Mouse (Mus musculus) liver, adult 2 months (tissue): ENCODE data around the gene Smc4. TPM values are rescaled to one million over a fixed set of nuclear protein-coding genes. Genes with fewer than 3 reads are reported as not detected.
A peak's percentile ranks its signal among the peaks of the same experiment; 100 is the strongest.

Source experiments
- DNase-seq: peaks from one replicate; pipeline ENCODE4 v3.0.0-alpha.2; 2011; ENCODE audit warnings: low read depth, low spot score; ENCODE audit errors: extremely low read depth
- H3K27ac ChIP-seq: fragments of 200-500 bp; replicated peaks from 2 replicates; pipeline ENCODE4 v1.5.1; 2012; ENCODE audit warnings: low read depth, mild to moderate bottlenecking, control low read depth, inconsistent platforms, low read length; ENCODE audit not compliant: insufficient read depth
- H3K27me3 ChIP-seq: fragments of 200-500 bp; 2 replicates; pipeline ENCODE4 v1.6.1; 2012; ENCODE audit warnings: mild to moderate bottlenecking, moderate library complexity, low read length, inconsistent platforms; ENCODE audit not compliant: control insufficient read depth, insufficient read depth
- H3K36me3 ChIP-seq: fragments of 200-500 bp; 2 replicates; pipeline ENCODE4 v1.6.1; 2012; ENCODE audit warnings: low read length, inconsistent platforms; ENCODE audit not compliant: control insufficient read depth, insufficient read depth
- H3K4me1 ChIP-seq: fragments of 200-500 bp; 2 replicates; pipeline ENCODE4 v1.6.1; 2011; ENCODE audit warnings: low read length; ENCODE audit not compliant: control insufficient read depth, insufficient read depth
- H3K4me3 ChIP-seq: fragments of 200-500 bp; 2 replicates; pipeline ENCODE4 v1.5.1; 2011; ENCODE audit warnings: low read depth, mild to moderate bottlenecking, control low read depth, low read length, moderate library complexity; ENCODE audit not compliant: insufficient read depth
- H3K79me2 ChIP-seq: fragments of 200-500 bp; 2 replicates; pipeline ENCODE4 v1.6.1; 2012; ENCODE audit warnings: inconsistent platforms, mild to moderate bottlenecking, low read length, moderate library complexity; ENCODE audit not compliant: control insufficient read depth, insufficient read depth
- H3K9ac ChIP-seq: fragments of 200-500 bp; 2 replicates; pipeline ENCODE4 v1.6.1; 2012; ENCODE audit warnings: low read depth, mild to moderate bottlenecking, control low read depth, inconsistent platforms, low read length
- CTCF ChIP-seq: fragments of 200-500 bp; IDR thresholded peaks from 2 replicates; pipeline ENCODE4 v1.5.1; 2011; ENCODE audit warnings: low read depth, low read length, control low read depth
- POLR2A ChIP-seq: fragments of 200-500 bp; IDR thresholded peaks from 2 replicates; pipeline ENCODE4 v1.6.1; 2011; ENCODE audit warnings: low read length, control low read depth; ENCODE audit not compliant: insufficient read depth; ENCODE audit errors: extremely low read depth
- WGBS: fragments of 180-500 bp; shearing (Covaris S2); methylation state at CpG from one replicate; pipeline ENCODE4 v1.1.7; 2018; 5-methylcytosine and 5-hydroxymethylcytosine counted together
- polyA plus RNA-seq: library from polyadenylated mRNA; depleted of rRNA; stranded (reverse); fragments of >200 nt; gene quantifications from 2 replicates; pipeline ENCODE4 v1.2.3, GENCODE M21; 2012
- total RNA-seq: library from RNA; depleted of rRNA; stranded (reverse); fragments of >200 nt; gene quantifications from 2 replicates; pipeline ENCODE4 v1.2.3, GENCODE M21; 2014

The Smc4 gene
- total and polyA plus RNA-seq, 2 experiments, result 1.1 to 8.6 TPM

DNA sequence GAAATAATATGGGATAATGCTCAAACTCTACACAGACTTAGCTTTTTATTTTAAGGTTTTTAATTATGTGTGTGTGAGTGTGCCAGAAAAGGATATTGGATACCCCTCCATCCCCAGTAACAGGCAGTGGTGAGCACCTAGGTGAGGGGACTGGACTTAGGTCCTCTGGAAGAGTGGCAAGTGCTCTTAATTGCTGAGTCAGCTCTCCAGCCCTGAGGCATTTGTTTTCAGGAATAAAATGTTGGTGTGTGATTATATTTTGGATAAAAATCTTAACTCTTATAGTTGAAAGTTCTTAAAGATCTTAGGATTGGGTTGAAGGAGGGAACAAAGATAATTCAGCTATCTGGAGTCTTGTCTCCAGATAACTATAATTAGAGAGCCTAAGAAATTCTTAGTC lies 16.2 kb downstream of the Smc4 start:
- no peak for TF ChIP-seq CTCF
- TF ChIP-seq POLR2A, result no peak
- no peaks in the 10 kb centered on the region for H3K27me3 ChIP-seq
- H3K36me3 ChIP-seq, result peaks cover 27% of the 10 kb centered on the region
- H3K27ac ChIP-seq, result no peak overlapping the region
- no peaks in the 10 kb centered on the region for H3K79me2 ChIP-seq
- H3K4me3 ChIP-seq, result no peak overlapping the region
- no peak for DNase-seq
- H3K4me1 ChIP-seq, result no peaks in the 10 kb centered on the region
- no peak overlapping the region for H3K9ac ChIP-seq

DNA sequence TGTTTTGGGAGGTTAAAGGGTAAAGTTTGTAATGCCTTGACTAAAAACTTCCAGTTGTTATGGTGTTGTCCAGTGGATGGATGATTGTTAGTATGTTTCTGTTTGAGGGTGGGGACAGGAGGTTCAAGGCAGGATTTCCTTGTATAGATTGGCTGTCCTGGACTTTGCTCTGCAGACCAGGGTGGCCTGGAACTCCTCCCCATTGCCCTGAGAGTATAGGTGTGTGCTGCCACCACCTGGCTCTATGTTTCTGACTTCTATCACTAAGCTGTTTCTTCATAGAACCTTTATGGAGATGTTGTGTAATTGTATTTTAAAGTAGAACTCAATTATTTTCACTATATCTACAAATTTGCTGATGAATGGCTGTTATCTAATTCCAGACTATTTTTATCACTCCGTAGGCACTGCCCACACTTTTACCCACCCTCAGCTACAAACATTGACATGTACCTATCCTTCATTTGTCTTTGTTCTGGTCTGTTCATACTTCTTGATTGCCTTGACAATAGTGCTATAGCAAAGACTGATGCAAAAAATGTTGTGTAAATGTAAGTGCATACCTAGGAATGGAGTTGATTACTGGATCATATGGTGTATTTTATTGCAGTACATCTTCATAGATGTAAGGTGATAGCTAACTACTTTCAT lies 21.7 kb downstream of the Smc4 start:
- Histone ChIP-seq H3K79me2 (no peaks in the 10 kb centered on the region), H3K4me1 (no peaks in the 10 kb centered on the region), H3K4me3 (no peak overlapping the region), H3K27ac (no peak overlapping the region), H3K27me3 (no peaks in the 10 kb centered on the region), H3K36me3 (peaks cover 37% of the 10 kb centered on the region), H3K9ac (no peak overlapping the region)
- DNase-seq, result peak; percentile 10
- WGBS, result 89% methylated on average over 1 of the region's 1 CpGs
- TF ChIP-seq POLR2A, result no peak
- TF ChIP-seq CTCF, result no peak

DNA sequence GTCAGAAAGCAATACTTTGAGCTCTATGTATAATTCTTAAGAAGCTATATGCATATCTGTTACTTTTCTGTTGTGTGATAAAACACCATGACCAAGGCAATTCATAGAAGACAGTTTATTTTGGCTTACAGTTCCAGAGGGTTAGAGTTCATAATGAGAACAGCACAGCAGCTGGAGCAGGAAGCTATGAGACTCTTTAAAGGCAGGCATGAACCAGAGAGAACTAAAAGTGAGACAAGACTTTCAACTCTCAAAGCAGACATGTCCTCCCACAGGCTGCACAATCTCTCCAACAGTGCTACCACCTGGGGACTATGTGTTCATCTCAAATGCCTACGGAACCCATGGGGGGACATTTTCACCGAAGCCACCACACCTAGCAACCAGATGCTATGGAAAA lies 35.6 kb downstream of the Smc4 start:
- Histone ChIP-seq H3K27me3 (peaks cover 3% of the 10 kb centered on the region; the same call in 1 of the 2 replicates), H3K79me2 (no peaks in the 10 kb centered on the region), H3K4me1 (peaks cover 3% of the 10 kb centered on the region), H3K4me3 (no peak overlapping the region), H3K36me3 (peaks cover 2% of the 10 kb centered on the region; the same call in 1 of the 2 replicates), H3K27ac (no peak overlapping the region), H3K9ac (no peak overlapping the region)
- DNase-seq, result no peak
- no peak for TF ChIP-seq CTCF
- no peak for TF ChIP-seq POLR2A
- WGBS, result 97% methylated on average over 2 of the region's 2 CpGs

DNA sequence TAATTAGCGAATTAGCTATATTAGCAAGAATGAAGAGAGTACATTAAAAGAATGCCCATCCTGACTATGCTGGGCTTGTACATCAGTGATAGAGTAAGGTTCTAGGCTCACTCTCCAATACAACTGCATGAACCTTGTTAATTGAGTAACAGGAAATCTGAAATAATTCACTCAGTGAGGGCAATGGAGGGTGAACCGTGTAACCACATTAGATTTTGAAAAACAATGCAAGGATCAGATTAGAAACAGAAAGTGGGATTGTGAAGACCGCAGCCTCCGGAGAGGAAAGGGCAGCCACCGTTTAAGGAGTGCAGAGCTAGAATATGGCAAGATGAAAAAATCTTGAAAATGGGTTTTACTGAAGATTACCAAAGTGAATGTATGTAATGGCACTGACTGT lies 36.8 kb downstream of the Smc4 start:
- H3K27me3 ChIP-seq, result peaks cover 3% of the 10 kb centered on the region; the same call in 1 of the 2 replicates
- no peak overlapping the region for H3K27ac ChIP-seq
- H3K79me2 ChIP-seq, result no peaks in the 10 kb centered on the region
- H3K4me3 ChIP-seq, result no peak overlapping the region
- DNase-seq, result no peak
- no peaks in the 10 kb centered on the region for H3K36me3 ChIP-seq
- TF ChIP-seq POLR2A, result no peak
- TF ChIP-seq CTCF, result no peak
- 80% methylated on average over 5 of the region's 5 CpGs for WGBS
- H3K9ac ChIP-seq, result no peak overlapping the region
- H3K4me1 ChIP-seq, result peaks cover 3% of the 10 kb centered on the region

- Histone ChIP-seq H3K27ac (no peak overlapping the region), H3K36me3 (no peaks in the 10 kb centered on the region), H3K79me2 (no peaks in the 10 kb centered on the region), H3K4me1 (peaks cover 3% of the 10 kb centered on the region), H3K27me3 (peaks cover 3% of the 10 kb centered on the region; the same call in 1 of the 2 replicates), H3K9ac (peak overlapping the region; percentile 77), H3K4me3 (peak overlapping the region; percentile 80)
- no peak for TF ChIP-seq POLR2A
- DNase-seq, result no peak
- under 1% methylated on average over 34 of the region's 42 CpGs for WGBS
Observed at GRCm38 (mm10) chr3:69044167-69044591, 39.6 kb downstream of the Smc4 start.

DNA sequence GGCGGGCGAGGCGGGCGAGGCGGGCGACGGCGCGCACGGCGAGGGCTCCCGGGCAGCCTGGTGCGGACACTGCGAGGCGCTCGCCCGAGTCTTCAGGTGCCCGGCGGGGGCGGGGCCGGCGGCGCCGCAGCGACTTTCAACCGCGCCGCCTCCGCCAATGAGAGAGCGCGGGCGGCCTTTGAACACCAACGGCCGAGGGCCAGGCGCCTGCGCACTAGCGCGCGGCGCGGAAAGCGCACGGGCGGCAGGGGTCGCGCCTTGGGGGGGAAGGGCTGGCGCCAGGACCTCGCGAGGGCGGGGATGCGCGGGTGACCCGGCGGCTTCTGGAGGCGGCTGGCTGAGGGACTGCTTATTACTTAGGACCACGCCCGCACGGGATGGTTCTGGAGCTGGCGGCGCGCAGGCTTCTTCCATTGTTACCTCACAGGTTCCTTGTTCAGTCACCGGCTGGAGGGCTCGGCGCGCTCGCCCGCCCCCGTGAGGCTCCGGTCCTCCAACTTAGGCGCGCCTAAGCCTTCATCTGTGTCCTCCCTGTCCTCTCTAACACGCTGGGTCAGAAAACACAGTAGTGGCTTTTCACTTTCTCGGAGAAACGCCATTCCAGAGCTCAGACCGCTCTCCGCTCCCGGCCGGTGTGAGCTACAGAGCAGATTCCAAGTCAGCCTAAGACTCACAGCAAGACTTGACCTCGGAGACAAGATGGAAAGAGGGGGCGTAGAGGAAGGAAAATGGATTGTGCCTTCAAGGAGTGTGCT lies 40.3 kb downstream of the Smc4 start, which contains the start of gene Trim59:
Gene Trim59, minus strand, starts transcription at position 111 of the 755 bp plus-strand sequence.
- DNase-seq, result peak; percentile 41
- H3K79me2 ChIP-seq, result no peaks in the 10 kb centered on the region
- H3K27me3 ChIP-seq, result peaks cover 3% of the 10 kb centered on the region; the same call in 1 of the 2 replicates
- no peaks in the 10 kb centered on the region for H3K36me3 ChIP-seq
- H3K4me3 ChIP-seq, result peak within 1 kb of the TSS; percentile 80
- no peak within 1 kb of the TSS for H3K27ac ChIP-seq
- peak within 1 kb of the TSS; percentile 77 for H3K9ac ChIP-seq
- H3K4me1 ChIP-seq, result peaks cover 3% of the 10 kb centered on the region
- TF ChIP-seq POLR2A, result no peak
- no peak for TF ChIP-seq CTCF
- under 1% methylated on average over 71 of the region's 80 CpGs for WGBS
